Mouse (Mus musculus): Measurements from ENCODE around the gene Ank3.
A peak's percentile ranks its signal among the peaks of the same experiment; 100 is the strongest.

GRCm38 (mm10) chr10:69781491-69781890 is 382.9 kb downstream of the Ank3 start:
- TF ChIP-seq CTCF (IDR thresholded peaks at IDR 0.05; ENCODE audit: extremely low read depth, insufficient read length, insufficient replicate concordance, low read depth, low read length) (peak; percentile 65; the same call in 1 of the 2 replicates), POLR2A (IDR thresholded peaks at IDR 0.05; ENCODE audit: low read depth, low read length) (no peak)
